ENCODE assay signal across 9 mouse cellular contexts in genomic region chr9:79270256-79270655, GRCm38 (mm10).
DNase-seq lines count a peak whose midpoint lies in the region; ATAC-seq and TF ChIP-seq lines count a peak whose summit lies in the region.
"Had no signal": no experiment of that assay in that cellular context is flagged by ENCODE, and none has a peak within 500 bp of the region (broad histone marks: within the 10 kb centered on the region; RNA-seq: fewer than 3 reads in every experiment).

No protein-coding gene starts in this region.

- intact Hi-C loops in heart, postnatal 10 days (cut with DNase I): no loop called here

- TF ChIP-seq CTCF in layer of hippocampus, adult 2 months (conservative IDR thresholded peaks at IDR 0.05): no peak

- ATAC-seq in erythroblast, adult 5-6 weeks (replicated peaks; ENCODE audit: low FRiP score, poor library complexity, severe bottlenecking): no peak

- H3K27ac ChIP-seq in layer of hippocampus, adult 2 months: no peak overlapping the region

- DNase-seq in adrenal gland, adult 2 months: peak; percentile 13
- no peak for DNase-seq in adrenal gland, adult 18-20 months (ENCODE audit: low spot score in 2 of 2)
- DNase-seq in layer of hippocampus, postnatal 14 days (ENCODE audit: low spot score in 2 of 2): peak; percentile 9 to 52
- no peak for DNase-seq in layer of hippocampus, adult 2 months (ENCODE audit: low spot score in 2 of 2)
- peak; percentile 64 to 76 for DNase-seq in cerebellum, adult 18-20 months
- DNase-seq in heart, postnatal 10 days: peak; percentile 71 to 77
- DNase-seq in spleen, postnatal 14 days (ENCODE audit: low spot score in 2 of 2): no peak

- H3K4me3 ChIP-seq in layer of hippocampus, adult 2 months: no peak overlapping the region
- H3K4me3 ChIP-seq: myocyte had no signal

Comparison
In these comparisons a context has a peak if more than half of its experiments do, and no peak if none do; other contexts are left out.
1. DNase-seq: peak in adrenal gland, adult 2 months (single experiment), layer of hippocampus, postnatal 14 days (2 of 2), cerebellum, adult 18-20 months (2 of 2) and heart, postnatal 10 days (2 of 2); none in adrenal gland, adult 18-20 months (0 of 2), layer of hippocampus, adult 2 months (0 of 2) and spleen, postnatal 14 days (0 of 2).